9 mouse cellular contexts compared by ENCODE assay signal in genomic region chr7:15914252-15914651, GRCm38 (mm10). TPM values are rescaled to one million over a fixed set of nuclear protein-coding genes. Genes with fewer than 3 reads are reported as not detected.
DNase-seq lines count a peak whose midpoint lies in the region; ATAC-seq lines count a peak whose summit lies in the region.
"Had no signal": no experiment of that assay in that cellular context is flagged by ENCODE, and none has a peak within 500 bp of the region (broad histone marks: within the 10 kb centered on the region; RNA-seq: fewer than 3 reads in every experiment).

No protein-coding gene starts in this region.

- ATAC-seq in monocyte, adult 5-6 weeks (replicated peaks; ENCODE audit: insufficient number of reproducible peaks, low FRiP score, low TSS enrichment, poor library complexity, severe bottlenecking): peak; percentile 76

- DNase-seq in gastrocnemius, postnatal 10 days: peak; percentile 41
- no peak for DNase-seq in gastrocnemius, adult 8-10 months (ENCODE audit: low spot score in 2 of 2)
- DNase-seq in right cerebral cortex, adult 2 months (ENCODE audit: low spot score in 2 of 2): peak; percentile 43 to 57
- DNase-seq in right cerebral cortex, adult 18-20 months: no peak
- DNase-seq in adrenal gland, postnatal 14 days: peak; percentile 49
- peak; percentile 65 for DNase-seq in heart, postnatal 4 days
- DNase-seq in layer of hippocampus, adult 11-12 months (ENCODE audit: low spot score): no peak

RNA-seq across cellular contexts. Expression of gene Selenow, which starts 8.0 kb away (rescaled TPM):
- total RNA-seq in gastrocnemius, postnatal 10 days (2021): 100 to 1,000 TPM; 672 to 685 TPM
- total RNA-seq in gastrocnemius, adult 8-10 months (2022): 1,000 to 10,000 TPM; 1,735 to 2,070 (median 1,829) TPM
- total RNA-seq in adrenal gland, postnatal 14 days (2021): 191 and 202 TPM in 2 replicates
- total RNA-seq in heart, postnatal 4 days (2021): 100 to 1,000 TPM; 194 to 214 TPM
- total RNA-seq in monocyte, adult 5-6 weeks (2017): 42.8 to 94.2 TPM (median 48.6 TPM) in 3 replicates

RNA-seq across cellular contexts. Expression of gene Nop53, which starts 31.6 kb away (rescaled TPM):
- 100 to 1,000 TPM; 135 to 141 TPM for total RNA-seq in gastrocnemius, postnatal 10 days (2021)
- 10 to 100 TPM; 76.2 to 96.3 (median 82.3) TPM for total RNA-seq in gastrocnemius, adult 8-10 months (2022)
- 196 and 213 TPM in 2 replicates for total RNA-seq in adrenal gland, postnatal 14 days (2021)
- 100 to 1,000 TPM; 139 to 142 TPM for total RNA-seq in heart, postnatal 4 days (2021)
- total RNA-seq in monocyte, adult 5-6 weeks (2017): 208 to 319 TPM (median 268 TPM) in 3 replicates

RNA-seq across cellular contexts. Expression of gene Crxos, which starts 31.8 kb away (rescaled TPM):
- total RNA-seq in gastrocnemius, postnatal 10 days (2021): not detected
- total RNA-seq in gastrocnemius, adult 8-10 months (2022): not detected
- not detected in 2 replicates for total RNA-seq in adrenal gland, postnatal 14 days (2021)
- total RNA-seq in heart, postnatal 4 days (2021): not detected
- not detected in 3 replicates for total RNA-seq in monocyte, adult 5-6 weeks (2017)

RNA-seq across cellular contexts. Expression of gene Crx, which starts 34.5 kb away (rescaled TPM):
- not detected for total RNA-seq in gastrocnemius, postnatal 10 days (2021)
- total RNA-seq in gastrocnemius, adult 8-10 months (2022): not detected
- total RNA-seq in adrenal gland, postnatal 14 days (2021): not detected in 2 replicates
- total RNA-seq in heart, postnatal 4 days (2021): not detected
- not detected in 3 replicates for total RNA-seq in monocyte, adult 5-6 weeks (2017)
- total RNA-seq: layer of hippocampus, postnatal 10 days had no signal

RNA-seq across cellular contexts. Expression of gene Ehd2, which starts 53.1 kb away (rescaled TPM):
- 100 to 1,000 TPM; 110 to 126 TPM for total RNA-seq in gastrocnemius, postnatal 10 days (2021)
- total RNA-seq in gastrocnemius, adult 8-10 months (2022): 10 to 100 TPM; 23.7 to 32.7 (median 28.2) TPM
- 119 and 121 TPM in 2 replicates for total RNA-seq in adrenal gland, postnatal 14 days (2021)
- 100 to 1,000 TPM; 193 to 197 TPM for total RNA-seq in heart, postnatal 4 days (2021)
- total RNA-seq in monocyte, adult 5-6 weeks (2017): 0.49 TPM in 1 of 3 replicates, not detected in the others

Comparison
In these comparisons a context has a peak if more than half of its experiments do, and no peak if none do; other contexts are left out.
1. DNase-seq: peak in gastrocnemius, postnatal 10 days (single experiment), right cerebral cortex, adult 2 months (2 of 2), adrenal gland, postnatal 14 days (single experiment) and heart, postnatal 4 days (single experiment); none in gastrocnemius, adult 8-10 months (0 of 2), right cerebral cortex, adult 18-20 months (single experiment) and layer of hippocampus, adult 11-12 months (single experiment).